Mouse (Mus musculus): Measurements from ENCODE around the gene Zic5. TPM values are rescaled to one million over a fixed set of nuclear protein-coding genes. Genes with fewer than 3 reads are reported as not detected.
"Not testable (repeated sequence)": the region's sequence is repeated elsewhere in the genome, so short reads cannot be mapped to it uniquely, and the experiment has no call there.

Zic5 gene
- total and polyA plus RNA-seq, 2 experiments from 2014 or later, result not detected

DNA sequence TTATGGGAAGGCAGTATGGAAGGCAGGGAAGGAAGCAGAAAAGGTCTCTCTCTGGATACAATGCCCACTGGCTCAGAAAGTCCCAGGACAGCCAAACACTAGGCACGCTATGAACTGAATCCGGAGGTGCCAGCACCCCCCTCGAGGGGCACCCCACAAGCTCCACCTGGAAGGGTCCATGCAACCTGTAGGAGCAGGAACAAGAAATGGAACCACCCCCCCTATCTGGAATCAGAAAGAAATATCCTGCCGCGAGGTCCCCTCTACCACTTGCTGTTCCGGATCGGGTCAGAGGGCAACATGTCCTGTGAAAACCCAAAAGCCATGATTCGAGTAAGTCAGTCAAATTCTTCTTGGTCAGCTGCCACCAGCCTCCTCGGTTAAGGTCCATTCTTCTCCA lies 3.5 kb downstream of the Zic5 start:
- Histone ChIP-seq H3K4me2 (ENCODE audit: low read depth, low read length) (no peak overlapping the region), H3K4me1 (ENCODE audit: control insufficient read depth, insufficient read depth) (peaks cover 14% of the 10 kb centered on the region; the same call in 1 of the 2 replicates), H3K36me3 (replicated peaks; ENCODE audit: control insufficient read depth, insufficient read depth, low read length) (no peaks in the 10 kb centered on the region), H3K9me3 (replicated peaks; ENCODE audit: control insufficient read depth, low read length) (no peaks in the 10 kb centered on the region), H3K27ac (ENCODE audit: low read depth) (no peak overlapping the region), H3K27me3 (ENCODE audit: control insufficient read depth, insufficient read depth, low read length) (peaks cover 71% of the 10 kb centered on the region), H3K4me3 (ENCODE audit: low read depth, low read length) (no peak overlapping the region), H3K9ac (replicated peaks; ENCODE audit: low read depth, low read length) (no peak overlapping the region)
- TF ChIP-seq EP300 (IDR thresholded peaks at IDR 0.05; ENCODE audit: low read depth), result no peak
- no peak for TF ChIP-seq CTCF (IDR thresholded peaks at IDR 0.05; ENCODE audit: low read depth)
- DNase-seq (ENCODE audit: low spot score) (no peak), ATAC-seq (ENCODE audit: insufficient read depth, low read depth) (no peak)
- WGBS, result 53% methylated on average over 9 of the region's 9 CpGs

- Histone ChIP-seq H3K4me3 (ENCODE audit: low read depth, low read length) (no peak overlapping the region), H3K9me3 (replicated peaks; ENCODE audit: control insufficient read depth, low read length) (no peaks in the 10 kb centered on the region), H3K4me2 (ENCODE audit: low read depth, low read length) (no peak overlapping the region), H3K36me3 (replicated peaks; ENCODE audit: control insufficient read depth, insufficient read depth, low read length) (no peaks in the 10 kb centered on the region), H3K9ac (replicated peaks; ENCODE audit: low read depth, low read length) (no peak overlapping the region), H3K27me3 (ENCODE audit: control insufficient read depth, insufficient read depth, low read length) (peaks cover 67% of the 10 kb centered on the region), H3K4me1 (ENCODE audit: control insufficient read depth, insufficient read depth) (peaks cover 14% of the 10 kb centered on the region; the same call in 1 of the 2 replicates), H3K27ac (ENCODE audit: low read depth) (no peak overlapping the region)
- no peak for TF ChIP-seq EP300 (IDR thresholded peaks at IDR 0.05; ENCODE audit: low read depth)
- no peak for TF ChIP-seq CTCF (IDR thresholded peaks at IDR 0.05; ENCODE audit: low read depth)
- 76% methylated on average over 3 of the region's 3 CpGs for WGBS
- no peak for ATAC-seq (ENCODE audit: insufficient read depth, low read depth)
- DNase-seq (ENCODE audit: low spot score), result no peak
Observed at GRCm38 (mm10) chr14:122461500-122461899, 4.0 kb downstream of the Zic5 start.

GRCm38 (mm10) chr14:122460226-122460625 lies 5.3 kb downstream of the Zic5 start:
- no peak overlapping the region for H3K4me2 ChIP-seq (ENCODE audit: low read depth, low read length)
- DNase-seq (ENCODE audit: low spot score) (no peak), ATAC-seq (ENCODE audit: insufficient read depth, low read depth) (no peak)
- H3K4me1 ChIP-seq (ENCODE audit: control insufficient read depth, insufficient read depth), result peaks cover 10% of the 10 kb centered on the region; the same call in 1 of the 2 replicates
- no peak overlapping the region for H3K27ac ChIP-seq (ENCODE audit: low read depth)
- 68% methylated on average over 5 of the region's 5 CpGs for WGBS
- no peak for TF ChIP-seq EP300 (IDR thresholded peaks at IDR 0.05; ENCODE audit: low read depth)
- TF ChIP-seq CTCF (IDR thresholded peaks at IDR 0.05; ENCODE audit: low read depth), result no peak
- H3K9ac ChIP-seq (replicated peaks; ENCODE audit: low read depth, low read length), result no peak overlapping the region
- H3K4me3 ChIP-seq (ENCODE audit: low read depth, low read length), result no peak overlapping the region
- no peaks in the 10 kb centered on the region for H3K36me3 ChIP-seq (replicated peaks; ENCODE audit: control insufficient read depth, insufficient read depth, low read length)
- H3K9me3 ChIP-seq (replicated peaks; ENCODE audit: control insufficient read depth, low read length), result no peaks in the 10 kb centered on the region
- peaks cover 67% of the 10 kb centered on the region for H3K27me3 ChIP-seq (ENCODE audit: control insufficient read depth, insufficient read depth, low read length)

DNA sequence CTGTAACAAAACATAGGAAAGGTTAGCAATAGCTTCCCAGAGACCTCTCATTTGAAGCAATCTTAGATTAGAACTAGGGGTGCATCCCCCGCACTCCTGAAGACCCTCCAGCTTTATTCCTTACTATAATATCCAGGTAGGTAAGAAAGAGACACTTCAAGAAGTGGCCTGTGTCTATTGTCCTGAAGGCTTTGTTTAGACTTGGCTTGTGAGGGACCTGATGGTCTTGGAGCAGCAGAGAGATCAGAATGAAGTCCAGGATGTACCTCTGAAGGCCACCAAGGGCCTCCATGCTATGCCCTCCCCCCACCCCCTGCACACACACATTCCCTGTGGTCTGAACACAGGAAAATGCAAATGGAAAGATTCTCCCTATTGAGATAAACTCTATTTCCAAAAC lies 5.7 kb downstream of the Zic5 start:
- WGBS, result 84% methylated on average over 1 of the region's 1 CpGs
- H3K27ac ChIP-seq (ENCODE audit: low read depth), result no peak overlapping the region
- H3K4me3 ChIP-seq (ENCODE audit: low read depth, low read length), result no peak overlapping the region
- ATAC-seq (ENCODE audit: insufficient read depth, low read depth) (no peak), DNase-seq (ENCODE audit: low spot score) (no peak)
- peaks cover 6% of the 10 kb centered on the region; the same call in 1 of the 2 replicates for H3K4me1 ChIP-seq (ENCODE audit: control insufficient read depth, insufficient read depth)
- no peak overlapping the region for H3K4me2 ChIP-seq (ENCODE audit: low read depth, low read length)
- H3K9me3 ChIP-seq (replicated peaks; ENCODE audit: control insufficient read depth, low read length), result no peaks in the 10 kb centered on the region
- H3K36me3 ChIP-seq (replicated peaks; ENCODE audit: control insufficient read depth, insufficient read depth, low read length), result no peaks in the 10 kb centered on the region
- H3K27me3 ChIP-seq (ENCODE audit: control insufficient read depth, insufficient read depth, low read length), result peaks cover 67% of the 10 kb centered on the region
- TF ChIP-seq EP300 (IDR thresholded peaks at IDR 0.05; ENCODE audit: low read depth) (no peak), CTCF (IDR thresholded peaks at IDR 0.05; ENCODE audit: low read depth) (no peak)
- H3K9ac ChIP-seq (replicated peaks; ENCODE audit: low read depth, low read length), result no peak overlapping the region

GRCm38 (mm10) chr14:122459332-122459731 lies 6.1 kb downstream of the Zic5 start:
- not testable (repeated sequence) for H3K27ac ChIP-seq (ENCODE audit: low read depth); H3K4me3 ChIP-seq (ENCODE audit: low read depth, low read length); H3K9ac ChIP-seq (replicated peaks; ENCODE audit: low read depth, low read length); H3K4me1 ChIP-seq (ENCODE audit: control insufficient read depth, insufficient read depth); H3K9me3 ChIP-seq (replicated peaks; ENCODE audit: control insufficient read depth, low read length); H3K36me3 ChIP-seq (replicated peaks; ENCODE audit: control insufficient read depth, insufficient read depth, low read length); ATAC-seq (ENCODE audit: insufficient read depth, low read depth); DNase-seq (ENCODE audit: low spot score); H3K4me2 ChIP-seq (ENCODE audit: low read depth, low read length)
- 84% methylated on average over 8 of the region's 12 CpGs for WGBS
- peaks cover 67% of the 10 kb centered on the region for H3K27me3 ChIP-seq (ENCODE audit: control insufficient read depth, insufficient read depth, low read length)

DNA sequence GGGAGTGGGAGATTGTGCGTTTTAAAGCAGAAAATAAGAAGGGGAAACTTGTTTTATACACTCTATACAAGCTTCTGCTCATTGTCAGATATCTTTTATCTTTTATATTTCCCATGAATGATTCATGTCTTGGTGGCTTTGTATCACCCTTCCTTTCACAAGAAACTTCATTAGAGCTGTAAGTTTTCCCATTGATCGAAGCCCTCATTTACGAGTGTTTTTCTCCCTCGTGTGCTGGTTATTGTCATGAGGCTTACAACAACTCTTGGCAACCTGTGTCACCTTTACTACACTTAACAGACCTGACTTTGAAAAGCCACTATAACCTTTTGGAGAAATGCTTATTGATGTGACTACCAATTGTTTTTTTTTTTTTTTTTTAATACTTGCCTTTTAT lies 9.9 kb downstream of the Zic5 start:
- DNase-seq (ENCODE audit: low spot score), result no peak
- 84% methylated on average over 4 of the region's 4 CpGs for WGBS

More for the DNA sequence above, 9.9 kb downstream of the Zic5 start:
- no peaks in the 10 kb centered on the region for H3K36me3 ChIP-seq (replicated peaks; ENCODE audit: control insufficient read depth, insufficient read depth, low read length)
- ATAC-seq (ENCODE audit: insufficient read depth, low read depth), result no peak
- TF ChIP-seq CTCF (IDR thresholded peaks at IDR 0.05; ENCODE audit: low read depth), result no peak
- TF ChIP-seq EP300 (IDR thresholded peaks at IDR 0.05; ENCODE audit: low read depth), result no peak
- peaks cover 70% of the 10 kb centered on the region for H3K27me3 ChIP-seq (ENCODE audit: control insufficient read depth, insufficient read depth, low read length)
- no peak overlapping the region for H3K4me3 ChIP-seq (ENCODE audit: low read depth, low read length)
- no peaks in the 10 kb centered on the region for H3K4me1 ChIP-seq (ENCODE audit: control insufficient read depth, insufficient read depth)
- no peak overlapping the region for H3K27ac ChIP-seq (ENCODE audit: low read depth)
- H3K4me2 ChIP-seq (ENCODE audit: low read depth, low read length), result no peak overlapping the region
- no peaks in the 10 kb centered on the region for H3K9me3 ChIP-seq (replicated peaks; ENCODE audit: control insufficient read depth, low read length)
- no peak overlapping the region for H3K9ac ChIP-seq (replicated peaks; ENCODE audit: low read depth, low read length)

Measured in heart, postnatal 0 days (tissue).